Mouse (Mus musculus): Measurements from ENCODE around the gene 2310061I04Rik.

The 2310061I04Rik gene

GRCm38 (mm10) chr17:35915538-35916296 lies 18.5 kb upstream of the 2310061I04Rik start:
- no peak for DNase-seq

GRCm38 (mm10) chr17:35914975-35915374 lies 17.7 kb upstream of the 2310061I04Rik start:
- DNase-seq: no peak

GRCm38 (mm10) chr17:35909919-35910369 lies 12.7 kb upstream of the 2310061I04Rik start, which contains the start of gene Atat1:
Atat1 (minus strand) TSS chr17:35910075.
- DNase-seq: peak; percentile 96

GRCm38 (mm10) chr17:35909186-35909918 lies 12.1 kb upstream of the 2310061I04Rik start:
- DNase-seq: no peak

- no peak for DNase-seq
Measured at GRCm38 (mm10) chr17:35907609-35908008, 10.4 kb upstream of the 2310061I04Rik start.

- DNase-seq: no peak
Measured at GRCm38 (mm10) chr17:35905587-35905986, 8.4 kb upstream of the 2310061I04Rik start.

- no peak for DNase-seq
Measured at GRCm38 (mm10) chr17:35903992-35904355, 6.7 kb upstream of the 2310061I04Rik start.

- no peak for DNase-seq
Measured at GRCm38 (mm10) chr17:35903343-35903991, 6.2 kb upstream of the 2310061I04Rik start.

- no peak for DNase-seq
Measured at GRCm38 (mm10) chr17:35900636-35901035, 3.4 kb upstream of the 2310061I04Rik start.

GRCm38 (mm10) chr17:35897644-35898573 lies 678 bp upstream of the 2310061I04Rik start:
- DNase-seq: no peak

GRCm38 (mm10) chr17:35887725-35888124 lies 9.5 kb downstream of the 2310061I04Rik start:
- DNase-seq: no peak

- DNase-seq: no peak
Measured at GRCm38 (mm10) chr17:35883777-35884176, 13.5 kb downstream of the 2310061I04Rik start.

- DNase-seq: no peak
Measured at GRCm38 (mm10) chr17:35882924-35883323, 14.3 kb downstream of the 2310061I04Rik start.

- DNase-seq: peak; percentile 96
Measured at GRCm38 (mm10) chr17:35879245-35880057, 17.8 kb downstream of the 2310061I04Rik start, which contains the start of gene Dhx16. Dhx16 (plus strand) TSS chr17:35879819.

GRCm38 (mm10) chr17:35874721-35875120 lies 22.5 kb downstream of the 2310061I04Rik start:
- peak; percentile 61 for DNase-seq

GRCm38 (mm10) chr17:35873774-35874519 lies 23.3 kb downstream of the 2310061I04Rik start:
- DNase-seq: peak; percentile 87

- no peak for DNase-seq
Measured at GRCm38 (mm10) chr17:35870884-35871696, 26.1 kb downstream of the 2310061I04Rik start.

GRCm38 (mm10) chr17:35870151-35870883 lies 26.9 kb downstream of the 2310061I04Rik start:
- DNase-seq: peak; percentile 46
